Mouse (Mus musculus) liver, embryonic 14.5 days (tissue): ENCODE measurements at regions not wholly inside any gene's neighbourhood (a gene's known extent, or its start where the extent isn't known, plus 50 kb on each side); places are given as distances from the start of the nearest gene placed in this dataset.

Source experiments
- CTCF ChIP-seq: IDR thresholded peaks from 2 replicates; pipeline ENCODE4 v1.5.1; 2016; ENCODE audit warnings: antibody characterized with exemption, low read depth, control low read depth
- EP300 ChIP-seq: IDR thresholded peaks from 2 replicates; pipeline ENCODE4 v1.6.1; 2016; ENCODE audit warnings: antibody characterized with exemption, low read depth

GRCm38 (mm10) chr4:81661096-81661495 lies 218.5 kb upstream of the Mpdz start:
- TF ChIP-seq CTCF (no peak), EP300 (no peak)
